Mouse (Mus musculus) thymus, adult 2 months (tissue): ENCODE measurements around the gene Plekha3.

Experiments used
- CTCF ChIP-seq: fragments of 200-500 bp; IDR thresholded peaks from 2 replicates; pipeline ENCODE4 v1.5.1; 2012; ENCODE audit warnings: mild to moderate bottlenecking, control low read depth, low read length, moderate library complexity, borderline replicate concordance; ENCODE audit not compliant: control insufficient read depth, poor library complexity, insufficient read depth; ENCODE audit errors: extremely low read depth
- POLR2A ChIP-seq: fragments of 200-500 bp; IDR thresholded peaks from 2 replicates; pipeline ENCODE4 v1.6.1; 2012; ENCODE audit warnings: mild to moderate bottlenecking, low read length, control low read depth, moderate library complexity; ENCODE audit not compliant: control insufficient read depth, poor library complexity, insufficient read depth; ENCODE audit errors: extremely low read depth

- TF ChIP-seq POLR2A (no peak), CTCF (no peak)
Measured at GRCm38 (mm10) chr2:76688162-76688561, 13.1 kb downstream of the Plekha3 start.
